Mouse (Mus musculus) embryonic facial prominence, embryonic 13.5 days (tissue): ENCODE measurements around the gene Mapkbp1. TPM values are rescaled to one million over a fixed set of nuclear protein-coding genes. Genes with fewer than 3 reads are reported as not detected.
A peak's percentile ranks its signal among the peaks of the same experiment; 100 is the strongest.

Source experiments
- ATAC-seq: fragments of 200-750 bp; cut with Nextera tagmentation; 2 replicates; pipeline ENCODE4 v1.8.0; 2017; ENCODE audit warnings: low read depth; ENCODE audit not compliant: insufficient number of reproducible peaks, insufficient read depth, low FRiP score, low TSS enrichment
- H3K27ac ChIP-seq: fragments of 300-500 bp; sonication (generic); 2 replicates; pipeline ENCODE4 v1.5.1; 2015; ENCODE audit warnings: moderate library complexity, mild to moderate bottlenecking, inconsistent platforms
- H3K27me3 ChIP-seq: fragments of 300-500 bp; sonication (generic); 2 replicates; pipeline ENCODE4 v1.6.1; 2015; ENCODE audit warnings: mild to moderate bottlenecking, inconsistent platforms
- H3K36me3 ChIP-seq: fragments of 300-500 bp; sonication (generic); 2 replicates; pipeline ENCODE4 v1.6.1; 2015; ENCODE audit warnings: mild to moderate bottlenecking, inconsistent platforms
- H3K4me1 ChIP-seq: fragments of 300-500 bp; sonication (generic); 2 replicates; pipeline ENCODE4 v1.6.1; 2015; ENCODE audit warnings: inconsistent platforms
- H3K4me2 ChIP-seq: fragments of 300-500 bp; sonication (generic); 2 replicates; pipeline ENCODE4 v1.6.1; 2015; ENCODE audit warnings: moderate library complexity, mild to moderate bottlenecking, inconsistent platforms
- H3K4me3 ChIP-seq: fragments of 300-500 bp; sonication (generic); 2 replicates; pipeline ENCODE4 v1.5.1; 2015; ENCODE audit warnings: mild to moderate bottlenecking, inconsistent platforms
- H3K9ac ChIP-seq: fragments of 300-500 bp; sonication (generic); 2 replicates; pipeline ENCODE4 v1.6.1; 2015; ENCODE audit warnings: mild to moderate bottlenecking, inconsistent platforms
- H3K9me3 ChIP-seq: fragments of 300-500 bp; sonication (generic); 2 replicates; pipeline ENCODE4 v1.6.1; 2016; ENCODE audit warnings: inconsistent platforms
- WGBS: fragments of 180-500 bp; shearing (Covaris S2); methylation state at CpG from one replicate; pipeline ENCODE4 v1.1.7; 2015; ENCODE audit warnings: mixed read lengths; 5-methylcytosine and 5-hydroxymethylcytosine counted together
- microRNA-seq: library from miRNA; unstranded; fragments of <30 nt; microRNA quantifications from one replicate; pipeline ENCODE4, GENCODE M21; 2016
- polyA plus RNA-seq: library from polyadenylated mRNA; unstranded; fragments of >200 nt; fragmentation: Nextera tagmentation; extraction: Ambion mirVana; gene quantifications from 2 replicates; pipeline ENCODE4 v1.2.1, GENCODE M21; 2015

The Mapkbp1 gene
- polyA plus RNA-seq, 1 experiment from 2014 or later: 5.7 TPM

DNA sequence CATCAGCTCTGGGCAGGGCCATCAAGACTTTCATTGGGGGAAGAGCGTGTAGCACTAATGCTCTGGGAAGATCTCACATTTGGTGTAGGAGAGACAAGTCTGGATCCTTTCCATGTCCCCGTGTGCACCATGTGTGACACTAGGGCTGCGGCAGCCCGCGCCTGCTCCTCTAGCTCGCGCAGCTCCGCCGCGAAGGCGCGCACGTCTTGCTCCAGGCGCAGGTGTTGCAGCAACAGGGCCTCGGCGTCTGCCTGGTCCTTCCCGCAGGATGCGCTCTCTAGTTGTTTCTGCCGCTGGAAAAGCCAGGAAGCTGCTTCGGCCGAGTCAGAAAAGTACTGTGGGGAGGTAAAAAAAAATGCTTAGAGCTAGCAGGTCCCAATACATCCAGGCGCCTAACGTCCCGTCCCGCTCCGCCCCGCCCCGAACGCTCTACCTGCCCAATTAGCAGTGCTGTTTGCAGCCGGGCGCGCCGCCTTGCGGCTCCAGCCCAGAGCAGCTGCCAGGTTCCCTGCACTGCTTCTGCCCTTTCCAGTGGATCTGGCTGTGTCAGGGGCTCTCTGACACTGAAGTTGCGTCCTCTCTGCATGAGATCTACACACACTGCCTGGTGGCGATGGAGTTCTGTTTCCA lies 103.7 kb downstream of the Mapkbp1 start:
- H3K27me3 ChIP-seq: peaks cover 31% of the 10 kb centered on the region
- ATAC-seq: 0 out of 2 replicates have a peak, but pooled peaks have one; percentile 56
- peaks cover 11% of the 10 kb centered on the region; the same call in 1 of the 2 replicates for H3K4me1 ChIP-seq
- peak overlapping the region; percentile 66 for H3K4me2 ChIP-seq
- no peaks in the 10 kb centered on the region for H3K9me3 ChIP-seq
- H3K4me3 ChIP-seq: peak overlapping the region; percentile 43
- 2% methylated on average over 36 of the region's 36 CpGs for WGBS
- no peaks in the 10 kb centered on the region for H3K36me3 ChIP-seq
- peak overlapping the region; percentile 58 for H3K9ac ChIP-seq
- no peak overlapping the region for H3K27ac ChIP-seq

Small RNA genes within 50 kb of the gene (microRNA-seq; reads per million reads assigned to microRNA genes)
- not detected for gene Mir7665

Other genes with a start within 250 kb of the Mapkbp1 start
- 0.76 TPM in 1 of 2 replicates, not detected in the other for gene Itpka, start 230.4 kb upstream of the Mapkbp1 start, polyA plus RNA-seq
- gene Ltk, start 212.3 kb upstream of the Mapkbp1 start, polyA plus RNA-seq: 0.18 TPM in 1 of 2 replicates, not detected in the other
- gene Rpap1, start 185.2 kb upstream of the Mapkbp1 start, polyA plus RNA-seq: 31.5 and 31.9 TPM in 2 replicates
- gene Tyro3, start 175.0 kb upstream of the Mapkbp1 start, polyA plus RNA-seq: 27.3 and 28.5 TPM in 2 replicates
- gene Mga, start 75.5 kb upstream of the Mapkbp1 start, polyA plus RNA-seq: 34.0 and 39.3 TPM in 2 replicates
- 20.4 and 24.3 TPM in 2 replicates for gene Jmjd7, start 54.8 kb downstream of the Mapkbp1 start, polyA plus RNA-seq
- 5.2 and 5.4 TPM in 2 replicates for gene Gm28042, start 54.8 kb downstream of the Mapkbp1 start, polyA plus RNA-seq
- 1.8 and 2.6 TPM in 2 replicates for gene Pla2g4b, start 60.7 kb downstream of the Mapkbp1 start, polyA plus RNA-seq
- 22.9 and 23.7 TPM in 2 replicates for gene Ehd4, start 181.9 kb downstream of the Mapkbp1 start, polyA plus RNA-seq